Mouse (Mus musculus) CD4-positive naive resting alpha-beta T cell, adult 57 days (primary cell): ENCODE measurements around the gene Ccdc62. TPM values are rescaled to one million over a fixed set of nuclear protein-coding genes. Genes with fewer than 3 reads are reported as not detected.

Experiments used
- total RNA-seq: library from RNA; stranded (reverse); gene quantifications from one replicate; pipeline ENCODE4 v1.2.4, GENCODE M21; 2023

Gene Ccdc62
- 2.2 TPM for total RNA-seq

GRCm38 (mm10) chr5:123930508-123930989 is at the start of gene Ccdc62:
Gene Ccdc62, plus strand, starts transcription at chr5:123930679.

GRCm38 (mm10) chr5:123906976-123907630 is 23.4 kb upstream of the Ccdc62 start, which contains the start of gene Denr:
Gene Denr, plus strand, starts transcription at chr5:123907175.

GRCm38 (mm10) chr5:123927118-123927517 is 3.4 kb upstream of the Ccdc62 start, which contains the start of gene Gm43518:
Gene Gm43518, plus strand, starts transcription at chr5:123927418.

GRCm38 (mm10) chr5:123973299-123974178 is 43.1 kb downstream of the Ccdc62 start, which contains the start of gene Hip1r:
Gene Hip1r, plus strand, starts transcription at chr5:123973628.

Other genes starting within 250 kb of the Ccdc62 start
- gene Clip1, start 246.1 kb upstream of the Ccdc62 start, total RNA-seq: 99.2 TPM
- 78.7 TPM for gene Zcchc8, start 209.6 kb upstream of the Ccdc62 start, total RNA-seq
- 247 TPM for gene Rsrc2, start 181.3 kb upstream of the Ccdc62 start, total RNA-seq
- gene Kntc1, start 181.0 kb upstream of the Ccdc62 start, total RNA-seq: 1.1 TPM
- 1.5 TPM for gene Hcar2, start 65.2 kb upstream of the Ccdc62 start, total RNA-seq
- 0.33 TPM for gene Hcar1, start 50.7 kb upstream of the Ccdc62 start, total RNA-seq
- 33.8 TPM for gene Denr, start 23.5 kb upstream of the Ccdc62 start, total RNA-seq
- gene Gm43518, start 3.3 kb upstream of the Ccdc62 start, total RNA-seq: 3.3 TPM
- 36.3 TPM for gene Hip1r, start 42.9 kb downstream of the Ccdc62 start, total RNA-seq
- gene Vps37b, start 101.6 kb downstream of the Ccdc62 start, total RNA-seq: 890 TPM
- 21.5 TPM for gene Abcb9, start 165.1 kb downstream of the Ccdc62 start, total RNA-seq
- 20.0 TPM for gene Ogfod2, start 181.6 kb downstream of the Ccdc62 start, total RNA-seq
- 41.2 TPM for gene Arl6ip4, start 185.4 kb downstream of the Ccdc62 start, total RNA-seq